Mouse (Mus musculus): Measurements from ENCODE around the gene Ring1. TPM values are rescaled to one million over a fixed set of nuclear protein-coding genes. Genes with fewer than 3 reads are reported as not detected.

The Ring1 gene
- polyA plus RNA-seq, 1 experiment from 2014 or later: 10.1 TPM

DNA sequence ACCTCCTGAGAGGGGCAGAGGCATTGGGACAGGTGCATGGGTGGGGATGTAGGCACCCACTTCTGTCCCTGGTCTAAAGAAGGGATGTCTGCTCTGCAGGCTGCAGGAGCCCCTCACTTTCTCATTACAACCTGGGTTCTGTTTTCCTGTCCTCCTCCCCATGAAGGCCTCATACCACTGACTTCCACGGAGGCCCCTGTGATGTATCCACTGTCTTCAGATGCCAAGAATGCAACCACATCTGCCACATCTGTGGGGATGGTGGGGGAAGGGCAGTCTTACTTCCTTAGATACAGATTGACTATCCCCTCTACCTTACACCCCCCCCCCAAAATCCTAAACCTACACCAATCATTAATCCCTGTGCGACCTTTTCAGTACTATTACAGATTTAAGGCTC, 1.7 kb upstream of the Ring1 start:
- Histone ChIP-seq H3K27me3 (replicated peaks; ENCODE audit: control insufficient read depth, insufficient read depth, low read length) (no peaks in the 10 kb centered on the region), H3K4me1 (replicated peaks; ENCODE audit: control insufficient read depth, insufficient read depth, low read length) (peaks cover 24% of the 10 kb centered on the region; the same call in 1 of the 2 replicates), H3K36me3 (ENCODE audit: control insufficient read depth, insufficient read depth) (peaks cover 37% of the 10 kb centered on the region), H3K4me2 (replicated peaks; ENCODE audit: low read depth) (peak overlapping the region; percentile 93; the same call in 1 of the 2 replicates), H3K27ac (ENCODE audit: low read depth, low read length) (no peak overlapping the region), H3K9ac (ENCODE audit: low read depth, low read length) (no peak overlapping the region), H3K4me3 (ENCODE audit: low read depth, low read length) (no peak overlapping the region), H3K9me3 (ENCODE audit: control insufficient read depth) (no peaks in the 10 kb centered on the region)
- TF ChIP-seq CTCF (IDR thresholded peaks at IDR 0.05; ENCODE audit: low read depth): no peak
- WGBS: 60% methylated on average over 2 of the region's 2 CpGs
- no peak for ATAC-seq

GRCm38 (mm10) chr17:34025756-34026151, 1.3 kb upstream of the Ring1 start:
- Histone ChIP-seq H3K27me3 (replicated peaks; ENCODE audit: control insufficient read depth, insufficient read depth, low read length) (no peaks in the 10 kb centered on the region), H3K9ac (ENCODE audit: low read depth, low read length) (no peak overlapping the region), H3K4me1 (replicated peaks; ENCODE audit: control insufficient read depth, insufficient read depth, low read length) (peaks cover 24% of the 10 kb centered on the region; the same call in 1 of the 2 replicates), H3K4me2 (replicated peaks; ENCODE audit: low read depth) (peak overlapping the region; percentile 99), H3K9me3 (ENCODE audit: control insufficient read depth) (no peaks in the 10 kb centered on the region), H3K4me3 (ENCODE audit: low read depth, low read length) (peak overlapping the region; percentile 86; the same call in 1 of the 2 replicates), H3K27ac (ENCODE audit: low read depth, low read length) (no peak overlapping the region), H3K36me3 (ENCODE audit: control insufficient read depth, insufficient read depth) (peaks cover 41% of the 10 kb centered on the region)
- no peak for ATAC-seq
- 52% methylated on average over 7 of the region's 7 CpGs for WGBS
- TF ChIP-seq CTCF (IDR thresholded peaks at IDR 0.05; ENCODE audit: low read depth): no peak

GRCm38 (mm10) chr17:34024861-34025755, 628 bp upstream of the Ring1 start:
- ATAC-seq: peak; percentile 14
- H3K4me1 ChIP-seq (replicated peaks; ENCODE audit: control insufficient read depth, insufficient read depth, low read length): peaks cover 19% of the 10 kb centered on the region; the same call in 1 of the 2 replicates

DNA sequence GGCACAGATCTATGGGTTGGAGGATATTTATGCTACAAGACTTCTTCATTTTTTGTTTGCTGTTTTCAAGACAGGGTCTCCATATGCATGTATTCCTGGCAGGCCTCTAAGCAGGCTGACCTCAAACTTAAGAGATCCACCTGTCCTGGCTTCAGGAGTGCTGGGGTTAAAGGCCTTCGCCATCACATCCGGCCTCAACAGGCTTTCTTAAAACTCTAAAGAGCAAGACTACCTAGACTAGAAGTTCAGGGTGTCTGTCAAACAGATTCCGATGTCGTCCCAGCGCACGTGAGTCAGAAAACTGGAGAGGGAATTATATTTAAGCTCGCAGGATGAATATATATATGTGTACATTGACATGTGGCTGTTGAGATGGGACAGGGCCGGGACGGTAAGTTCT, 802 bp downstream of the Ring1 start:
- no peaks in the 10 kb centered on the region for H3K9me3 ChIP-seq (ENCODE audit: control insufficient read depth)
- H3K4me3 ChIP-seq (ENCODE audit: low read depth, low read length): peak overlapping the region; percentile 86
- H3K9ac ChIP-seq (ENCODE audit: low read depth, low read length): peak overlapping the region; percentile 88; the same call in 1 of the 2 replicates
- peak overlapping the region; percentile 99 for H3K4me2 ChIP-seq (replicated peaks; ENCODE audit: low read depth)
- WGBS: 55% methylated on average over 9 of the region's 9 CpGs
- peaks cover 17% of the 10 kb centered on the region; the same call in 1 of the 2 replicates for H3K4me1 ChIP-seq (replicated peaks; ENCODE audit: control insufficient read depth, insufficient read depth, low read length)
- H3K27ac ChIP-seq (ENCODE audit: low read depth, low read length): no peak overlapping the region
- peaks cover 28% of the 10 kb centered on the region for H3K36me3 ChIP-seq (ENCODE audit: control insufficient read depth, insufficient read depth)
- H3K27me3 ChIP-seq (replicated peaks; ENCODE audit: control insufficient read depth, insufficient read depth, low read length): no peaks in the 10 kb centered on the region
- TF ChIP-seq CTCF (IDR thresholded peaks at IDR 0.05; ENCODE audit: low read depth): no peak
- no peak for ATAC-seq

More at GRCm38 (mm10) chr17:34024861-34025755, 628 bp upstream of the Ring1 start:
- Histone ChIP-seq H3K36me3 (ENCODE audit: control insufficient read depth, insufficient read depth) (peaks cover 43% of the 10 kb centered on the region), H3K27ac (ENCODE audit: low read depth, low read length) (peak overlapping the region; percentile 82), H3K4me3 (ENCODE audit: low read depth, low read length) (peak overlapping the region; percentile 86), H3K27me3 (replicated peaks; ENCODE audit: control insufficient read depth, insufficient read depth, low read length) (no peaks in the 10 kb centered on the region), H3K9ac (ENCODE audit: low read depth, low read length) (peak overlapping the region; percentile 88), H3K9me3 (ENCODE audit: control insufficient read depth) (no peaks in the 10 kb centered on the region), H3K4me2 (replicated peaks; ENCODE audit: low read depth) (peak overlapping the region; percentile 99)
- no peak for TF ChIP-seq CTCF (IDR thresholded peaks at IDR 0.05; ENCODE audit: low read depth)
- 1% methylated on average over 57 of the region's 57 CpGs for WGBS

DNA sequence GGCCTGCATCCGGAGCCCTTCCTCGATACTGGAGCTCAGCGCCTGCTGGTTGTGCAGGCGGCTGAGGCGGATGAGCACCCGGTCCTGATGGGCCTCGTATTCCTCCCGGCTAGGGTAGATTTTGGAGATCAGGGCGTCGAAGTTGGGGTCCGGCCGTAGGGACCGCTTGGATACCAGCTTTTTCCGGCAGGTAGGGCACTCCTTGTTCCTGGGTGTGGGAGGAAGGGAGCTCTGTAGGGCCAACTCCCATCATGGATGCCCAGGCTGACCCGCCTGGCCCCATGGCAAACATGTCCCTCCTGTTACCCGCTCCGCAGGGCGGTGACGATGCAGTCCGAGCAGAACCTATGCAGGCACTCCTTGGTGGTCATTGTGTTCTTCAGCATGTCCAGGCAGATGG, 1.5 kb downstream of the Ring1 start:
- 97% methylated on average over 20 of the region's 20 CpGs for WGBS
- ATAC-seq: no peak

DNA sequence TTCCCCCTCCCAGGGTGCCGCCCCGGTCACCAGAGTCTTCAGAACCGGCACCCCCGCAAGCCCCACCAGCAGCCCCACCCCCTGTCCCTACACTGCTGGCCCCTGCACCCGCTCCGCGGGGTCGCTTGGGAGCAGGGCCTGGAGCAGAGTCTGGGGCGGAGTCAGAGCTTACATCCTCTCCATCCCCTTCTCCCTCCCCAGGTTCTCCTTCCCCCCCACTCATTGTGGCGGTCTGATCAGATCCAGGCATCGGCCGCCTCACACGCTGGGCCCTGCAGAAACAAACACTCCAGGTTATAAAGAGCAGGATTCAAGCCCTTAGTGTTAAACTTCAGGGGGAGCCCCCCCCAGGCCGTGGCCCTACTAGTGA, 2.1 kb downstream of the Ring1 start:
- Histone ChIP-seq H3K4me1 (replicated peaks; ENCODE audit: control insufficient read depth, insufficient read depth, low read length) (peaks cover 14% of the 10 kb centered on the region; the same call in 1 of the 2 replicates), H3K27me3 (replicated peaks; ENCODE audit: control insufficient read depth, insufficient read depth, low read length) (no peaks in the 10 kb centered on the region), H3K4me2 (replicated peaks; ENCODE audit: low read depth) (no peak overlapping the region), H3K9me3 (ENCODE audit: control insufficient read depth) (no peaks in the 10 kb centered on the region), H3K9ac (ENCODE audit: low read depth, low read length) (no peak overlapping the region), H3K36me3 (ENCODE audit: control insufficient read depth, insufficient read depth) (peaks cover 21% of the 10 kb centered on the region), H3K4me3 (ENCODE audit: low read depth, low read length) (no peak overlapping the region), H3K27ac (ENCODE audit: low read depth, low read length) (no peak overlapping the region)
- WGBS: 90% methylated on average over 13 of the region's 14 CpGs
- no peak for ATAC-seq
- TF ChIP-seq CTCF (IDR thresholded peaks at IDR 0.05; ENCODE audit: low read depth): no peak

More for the DNA sequence above, 1.5 kb downstream of the Ring1 start:
- H3K4me2 ChIP-seq (replicated peaks; ENCODE audit: low read depth): no peak overlapping the region
- H3K36me3 ChIP-seq (ENCODE audit: control insufficient read depth, insufficient read depth): peaks cover 21% of the 10 kb centered on the region
- no peak overlapping the region for H3K9ac ChIP-seq (ENCODE audit: low read depth, low read length)
- peaks cover 14% of the 10 kb centered on the region; the same call in 1 of the 2 replicates for H3K4me1 ChIP-seq (replicated peaks; ENCODE audit: control insufficient read depth, insufficient read depth, low read length)
- H3K4me3 ChIP-seq (ENCODE audit: low read depth, low read length): no peak overlapping the region
- H3K27ac ChIP-seq (ENCODE audit: low read depth, low read length): no peak overlapping the region
- no peak for TF ChIP-seq CTCF (IDR thresholded peaks at IDR 0.05; ENCODE audit: low read depth)
- H3K27me3 ChIP-seq (replicated peaks; ENCODE audit: control insufficient read depth, insufficient read depth, low read length): no peaks in the 10 kb centered on the region
- no peaks in the 10 kb centered on the region for H3K9me3 ChIP-seq (ENCODE audit: control insufficient read depth)

Measured in intestine, postnatal 0 days (tissue).